Mouse (Mus musculus) adipocyte (in vitro differentiated cells): ENCODE measurements at regions not wholly inside any gene's neighbourhood (a gene's known extent, or its start where the extent isn't known, plus 50 kb on each side); places are given as distances from the start of the nearest gene placed in this dataset.
A peak's percentile ranks its signal among the peaks of the same experiment; 100 is the strongest.
"Not testable (repeated sequence)": the region's sequence is repeated elsewhere in the genome, so short reads cannot be mapped to it uniquely, and the experiment has no call there.

Source experiments
- DNase-seq: peaks from one replicate; pipeline ENCODE4 v3.0.0-alpha.2; 2016; ENCODE audit warnings: low spot score

GRCm38 (mm10) chr1:152241026-152241425, 145.5 kb downstream of the Tsen15 start:
- DNase-seq = no peak

GRCm38 (mm10) chr1:152239376-152239775, 147.1 kb downstream of the Tsen15 start:
- DNase-seq = no peak

- no peak for DNase-seq
Measured at GRCm38 (mm10) chr1:152235212-152235792, 145.4 kb upstream of the 1700025G04Rik start.

GRCm38 (mm10) chr1:152234716-152235115, 144.8 kb upstream of the 1700025G04Rik start:
- no peak for DNase-seq

- DNase-seq = no peak
Measured at GRCm38 (mm10) chr1:152231717-152232202, 141.8 kb upstream of the 1700025G04Rik start.

GRCm38 (mm10) chr1:152229709-152230108, 139.8 kb upstream of the 1700025G04Rik start:
- no peak for DNase-seq

GRCm38 (mm10) chr1:152226049-152226448, 136.1 kb upstream of the 1700025G04Rik start:
- no peak for DNase-seq

GRCm38 (mm10) chr1:152223666-152224065, 133.7 kb upstream of the 1700025G04Rik start:
- DNase-seq = no peak

GRCm38 (mm10) chr1:152220804-152221565, 131.1 kb upstream of the 1700025G04Rik start:
- DNase-seq = no peak

GRCm38 (mm10) chr1:152219752-152220151, 129.8 kb upstream of the 1700025G04Rik start:
- DNase-seq = not testable (repeated sequence)

GRCm38 (mm10) chr1:152217404-152217803, 127.5 kb upstream of the 1700025G04Rik start:
- DNase-seq = no peak

GRCm38 (mm10) chr1:152214376-152214775, 124.5 kb upstream of the 1700025G04Rik start:
- no peak for DNase-seq

GRCm38 (mm10) chr1:152203187-152203586, 113.3 kb upstream of the 1700025G04Rik start:
- no peak for DNase-seq

- DNase-seq = no peak
Measured at GRCm38 (mm10) chr1:152188700-152189099, 98.8 kb upstream of the 1700025G04Rik start.

GRCm38 (mm10) chr1:152184956-152185355, 95.0 kb upstream of the 1700025G04Rik start:
- DNase-seq = no peak

GRCm38 (mm10) chr1:152176267-152176970, 86.5 kb upstream of the 1700025G04Rik start:
- no peak for DNase-seq

- no peak for DNase-seq
Measured at GRCm38 (mm10) chr1:152175691-152176090, 85.8 kb upstream of the 1700025G04Rik start.

- no peak for DNase-seq
Measured at GRCm38 (mm10) chr1:152174464-152174863, 84.5 kb upstream of the 1700025G04Rik start.

- DNase-seq = no peak
Measured at GRCm38 (mm10) chr1:152171034-152171790, 81.3 kb upstream of the 1700025G04Rik start.

- no peak for DNase-seq
Measured at GRCm38 (mm10) chr1:152170583-152170982, 80.7 kb upstream of the 1700025G04Rik start.

GRCm38 (mm10) chr1:152169508-152169907, 79.6 kb upstream of the 1700025G04Rik start:
- DNase-seq = no peak

GRCm38 (mm10) chr1:152168284-152168683, 78.4 kb upstream of the 1700025G04Rik start:
- DNase-seq = peak; percentile 14
